In the genomic region with DNA sequence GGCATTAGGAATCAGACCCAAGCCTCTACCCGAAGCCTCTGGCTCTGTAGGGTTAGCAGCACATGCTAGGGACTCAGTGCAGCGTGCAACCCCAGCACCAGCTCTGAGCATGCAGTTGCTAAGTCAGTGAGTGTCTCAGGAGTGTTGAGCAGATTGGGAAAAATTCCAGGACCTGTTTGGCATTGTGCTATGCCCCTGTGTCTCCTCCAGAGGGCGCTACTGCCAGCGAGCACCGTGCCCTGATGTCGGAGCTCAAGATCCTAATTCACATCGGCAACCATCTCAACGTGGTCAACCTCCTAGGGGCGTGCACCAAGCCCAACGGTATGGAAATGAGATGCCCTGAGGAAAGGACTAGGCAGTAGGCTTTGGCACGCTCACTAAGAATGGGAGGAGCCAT, we compare ENCODE assay signal across 10 mouse cellular contexts. TPM values are rescaled to one million over a fixed set of nuclear protein-coding genes. Genes with fewer than 3 reads are reported as not detected.
DNase-seq lines count a peak whose midpoint lies in the region; ATAC-seq and TF ChIP-seq lines count a peak whose summit lies in the region.
"Had no signal": no experiment of that assay in that cellular context is flagged by ENCODE, and none has a peak within 500 bp of the region (broad histone marks: within the 10 kb centered on the region; RNA-seq: fewer than 3 reads in every experiment).

No protein-coding gene starts in this region.

- H3K27ac ChIP-seq in kidney, adult 2 months (ENCODE audit: insufficient read depth, low read depth, low read length), result no peak overlapping the region
- no peak overlapping the region for H3K27ac ChIP-seq in forebrain, embryonic 15.5 days (replicated peaks)
- H3K27ac ChIP-seq in midbrain, embryonic 11.5 days (ENCODE audit: low read depth, low read length), result no peak overlapping the region

- no peaks in the 10 kb centered on the region for H3K4me1 ChIP-seq in kidney, adult 2 months (ENCODE audit: control insufficient read depth, insufficient read depth, low read length)
- H3K4me1 ChIP-seq in forebrain, embryonic 15.5 days, result peaks cover 13% of the 10 kb centered on the region
- H3K4me1 ChIP-seq in midbrain, embryonic 11.5 days (ENCODE audit: control insufficient read depth, insufficient read depth, low read length), result no peaks in the 10 kb centered on the region

- no peak; the same call in 1 of the 2 replicates for ATAC-seq in forebrain, embryonic 15.5 days (replicated peaks)
- ATAC-seq in midbrain, embryonic 11.5 days (ENCODE audit: low FRiP score), result no peak; the same call in 1 of the 2 replicates
- no peak for ATAC-seq in activated CD4-positive, CD25-positive, alpha-beta regulatory T cell, adult 4 months

- H3K36me3 ChIP-seq in kidney, adult 2 months (ENCODE audit: control insufficient read depth, insufficient read depth, low read length), result no peaks in the 10 kb centered on the region
- no peaks in the 10 kb centered on the region for H3K36me3 ChIP-seq in forebrain, embryonic 15.5 days
- no peaks in the 10 kb centered on the region for H3K36me3 ChIP-seq in midbrain, embryonic 11.5 days (ENCODE audit: control insufficient read depth, insufficient read depth, low read length)

- H3K9ac ChIP-seq in forebrain, embryonic 15.5 days (replicated peaks), result no peak overlapping the region
- no peak overlapping the region for H3K9ac ChIP-seq in midbrain, embryonic 11.5 days (ENCODE audit: low read length)

- no peak for DNase-seq in kidney, adult 2 months
- no peak for DNase-seq in kidney, postnatal 14 days
- peak; percentile 71 for DNase-seq in WW6 (ENCODE audit: low read depth, low spot score)
- DNase-seq in midbrain, embryonic 11.5 days (ENCODE audit: low spot score, missing footprints), result no peak
- DNase-seq in frontal cortex, adult 2 months (ENCODE audit: extremely low spot score in 1 of 2, low spot score in 1 of 2), result no peak
- DNase-seq in layer of hippocampus, adult 8-10 months (ENCODE audit: low spot score in 2 of 2), result no peak

- no peak overlapping the region for H3K4me3 ChIP-seq in kidney, adult 2 months (ENCODE audit: insufficient read depth, low read depth, low read length)
- H3K4me3 ChIP-seq in forebrain, embryonic 15.5 days, result no peak overlapping the region
- H3K4me3 ChIP-seq in midbrain, embryonic 11.5 days (ENCODE audit: low read depth, low read length), result no peak overlapping the region

- no peak for TF ChIP-seq POLR2A in kidney, adult 2 months (IDR thresholded peaks at IDR 0.05; ENCODE audit: low read depth, low read length)

- no peaks in the 10 kb centered on the region for H3K27me3 ChIP-seq in kidney, adult 2 months (replicated peaks; ENCODE audit: control insufficient read depth, insufficient read depth, low read length)
- peaks cover 41% of the 10 kb centered on the region for H3K27me3 ChIP-seq in forebrain, embryonic 15.5 days
- peaks cover 33% of the 10 kb centered on the region for H3K27me3 ChIP-seq in midbrain, embryonic 11.5 days (ENCODE audit: control insufficient read depth, insufficient read depth, low read length)

- whole genome bisulfite sequencing in kidney, adult 2 months, result 10% methylated on average over 11 of the region's 11 CpGs
- 4% methylated on average over 11 of the region's 11 CpGs for WGBS in forebrain, embryonic 15.5 days
- 2% methylated on average over 11 of the region's 11 CpGs for WGBS in midbrain, embryonic 11.5 days

- no peaks in the 10 kb centered on the region for H3K9me3 ChIP-seq in forebrain, embryonic 15.5 days
- H3K9me3 ChIP-seq in midbrain, embryonic 11.5 days (ENCODE audit: control insufficient read depth, low read length), result no peaks in the 10 kb centered on the region

- H3K4me2 ChIP-seq in forebrain, embryonic 15.5 days (replicated peaks), result peak overlapping the region; percentile 6
- H3K4me2 ChIP-seq in midbrain, embryonic 11.5 days, result 0 out of 2 replicates have a peak overlapping the region, but pooled peaks have one; percentile 1

- TF ChIP-seq CTCF in kidney, adult 2 months (conservative IDR thresholded peaks at IDR 0.05; ENCODE audit: insufficient read depth, insufficient read length, low read depth, low read length), result peak; percentile 54

RNA-seq across cellular contexts. Expression of a gene that starts 27.0 kb away (rescaled TPM):
- not detected in 2 replicates for polyA plus RNA-seq in kidney, adult 2 months (2012; rRNA removed)
- not detected in 2 replicates for polyA plus RNA-seq in forebrain, embryonic 15.5 days (2015; fragmentation: Nextera tagmentation; extraction: Ambion mirVana)
- not detected in 2 replicates for polyA plus RNA-seq in midbrain, embryonic 11.5 days (2014; fragmentation: Nextera tagmentation; extraction: Ambion mirVana)
- polyA plus RNA-seq in activated CD4-positive, CD25-positive, alpha-beta regulatory T cell, adult 4 months (2017; shearing (Covaris generic)), result under 1 TPM in 1 of 2 experiments, not detected in 1; 0.97 TPM
- 0.29 and 0.50 TPM in 2 replicates for polyA plus RNA-seq in frontal cortex, adult 2 months (2012; rRNA removed)
- not detected for total RNA-seq in layer of hippocampus, adult 8-10 months (2022)
- total RNA-seq: adrenal gland, postnatal 4 days; layer of hippocampus, postnatal 14 days had no signal

RNA-seq across cellular contexts. Expression of a gene that starts 27.4 kb away (rescaled TPM):
- 9.7 and 9.9 TPM in 2 replicates for polyA plus RNA-seq in kidney, adult 2 months (2012; rRNA removed)
- polyA plus RNA-seq in forebrain, embryonic 15.5 days (2015; fragmentation: Nextera tagmentation; extraction: Ambion mirVana), result 1.4 TPM in 2 replicates
- polyA plus RNA-seq in midbrain, embryonic 11.5 days (2014; fragmentation: Nextera tagmentation; extraction: Ambion mirVana), result 2.4 and 2.6 TPM in 2 replicates
- polyA plus RNA-seq in activated CD4-positive, CD25-positive, alpha-beta regulatory T cell, adult 4 months (2017; shearing (Covaris generic)), result not detected
- polyA plus RNA-seq in frontal cortex, adult 2 months (2012; rRNA removed), result 1.8 and 1.9 TPM in 2 replicates
- total RNA-seq in layer of hippocampus, adult 8-10 months (2022), result 1 to 10 TPM; 1.9 to 2.8 (median 2.3) TPM
